Mouse (Mus musculus) embryo, embryonic 11.5 days (tissue): ENCODE measurements at regions not wholly inside any gene's neighbourhood (a gene's known extent, or its start where the extent isn't known, plus 50 kb on each side); places are given as distances from the start of the nearest gene placed in this dataset.
"Not testable (repeated sequence)": the region's sequence is repeated elsewhere in the genome, so short reads cannot be mapped to it uniquely, and the experiment has no call there.

Experiments used
- DNase-seq: peaks from one replicate; pipeline ENCODE4 v3.0.0-alpha.2; 2012; ENCODE audit warnings: low read depth, low spot score

- no peak for DNase-seq
Observed at GRCm38 (mm10) chr10:118602922-118603321, 162.1 kb downstream of the Ifng start.

- DNase-seq = no peak
Observed at GRCm38 (mm10) chr10:118603857-118604414, 163.1 kb downstream of the Ifng start.

GRCm38 (mm10) chr10:118605156-118605821, 164.4 kb downstream of the Ifng start:
- no peak for DNase-seq

GRCm38 (mm10) chr10:118607418-118607817, 166.6 kb downstream of the Ifng start:
- no peak for DNase-seq

- no peak for DNase-seq
Observed at GRCm38 (mm10) chr10:118608376-118609145, 167.7 kb downstream of the Ifng start.

GRCm38 (mm10) chr10:118609157-118609556, 168.3 kb downstream of the Ifng start:
- no peak for DNase-seq

GRCm38 (mm10) chr10:118610868-118611461, 170.1 kb downstream of the Ifng start:
- DNase-seq = no peak

- DNase-seq = no peak
Observed at GRCm38 (mm10) chr10:118612091-118612490, 171.2 kb downstream of the Ifng start.

GRCm38 (mm10) chr10:118613056-118613695, 172.3 kb downstream of the Ifng start:
- DNase-seq = no peak

GRCm38 (mm10) chr10:118614251-118614865, 173.5 kb downstream of the Ifng start:
- DNase-seq = no peak

GRCm38 (mm10) chr10:118615131-118616020, 174.5 kb downstream of the Ifng start:
- no peak for DNase-seq

- DNase-seq = no peak
Observed at GRCm38 (mm10) chr10:118616031-118616615, 175.3 kb downstream of the Ifng start.

GRCm38 (mm10) chr10:118617291-118618044, 176.6 kb downstream of the Ifng start:
- no peak for DNase-seq

- not testable (repeated sequence) for DNase-seq
Observed at GRCm38 (mm10) chr10:118618251-118618650, 177.4 kb downstream of the Ifng start.

GRCm38 (mm10) chr10:118618766-118619600, 178.1 kb downstream of the Ifng start:
- no peak for DNase-seq

GRCm38 (mm10) chr10:118619601-118620000, 178.8 kb downstream of the Ifng start:
- no peak for DNase-seq

GRCm38 (mm10) chr10:118620611-118621010, 179.8 kb downstream of the Ifng start:
- DNase-seq = no peak

GRCm38 (mm10) chr10:118621546-118621945, 180.7 kb downstream of the Ifng start:
- no peak for DNase-seq
